Mouse (Mus musculus): ENCODE data around the gene Sema6d. TPM values are rescaled to one million over a fixed set of nuclear protein-coding genes. Genes with fewer than 3 reads are reported as not detected.
"Not testable (repeated sequence)": the region's sequence is repeated elsewhere in the genome, so short reads cannot be mapped to it uniquely, and the experiment has no call there.

The Sema6d gene
- total and polyA plus RNA-seq, 2 experiments from 2014 or later: 22.6 to 64.8 TPM

DNA sequence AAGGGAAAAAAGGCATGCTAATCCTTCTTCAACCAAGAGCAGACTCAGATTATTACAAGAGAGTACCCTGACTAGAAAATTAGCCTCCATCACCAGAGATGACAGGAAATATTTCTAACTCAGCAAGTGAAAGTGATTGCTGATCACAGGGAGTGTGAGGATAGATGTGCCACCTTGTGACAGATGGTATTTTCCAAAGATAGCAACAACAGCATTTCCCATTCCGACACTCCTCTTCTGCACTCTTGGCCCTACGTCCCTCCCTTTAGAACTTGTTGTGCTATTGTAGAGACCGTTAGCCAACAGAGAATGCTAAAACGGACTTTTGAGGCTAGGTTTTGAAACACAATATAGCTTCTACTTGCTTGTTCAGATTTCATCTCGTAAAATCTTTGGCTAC lies 243.1 kb downstream of the Sema6d start:
- no peaks in the 10 kb centered on the region for H3K36me3 ChIP-seq (ENCODE audit: insufficient read depth, low read length)
- no peak overlapping the region for H3K9ac ChIP-seq (replicated peaks; ENCODE audit: low read length, poor library complexity, severe bottlenecking)
- no peak overlapping the region for H3K4me3 ChIP-seq (ENCODE audit: low read depth, low read length)
- no peak overlapping the region for H3K27ac ChIP-seq (ENCODE audit: low read depth, low read length)
- WGBS: 77% methylated on average over 5 of the region's 5 CpGs
- ATAC-seq (ENCODE audit: low FRiP score) (no peak), DNase-seq (ENCODE audit: low spot score) (no peak)
- no peaks in the 10 kb centered on the region for H3K9me3 ChIP-seq (ENCODE audit: low read length)
- H3K4me1 ChIP-seq (ENCODE audit: insufficient read depth, low read length): no peaks in the 10 kb centered on the region
- H3K4me2 ChIP-seq (ENCODE audit: low read depth, low read length, poor library complexity, severe bottlenecking): no peak overlapping the region
- TF ChIP-seq CTCF (IDR thresholded peaks at IDR 0.05): no peak
- no peaks in the 10 kb centered on the region for H3K27me3 ChIP-seq (ENCODE audit: insufficient read depth, low read length)

DNA sequence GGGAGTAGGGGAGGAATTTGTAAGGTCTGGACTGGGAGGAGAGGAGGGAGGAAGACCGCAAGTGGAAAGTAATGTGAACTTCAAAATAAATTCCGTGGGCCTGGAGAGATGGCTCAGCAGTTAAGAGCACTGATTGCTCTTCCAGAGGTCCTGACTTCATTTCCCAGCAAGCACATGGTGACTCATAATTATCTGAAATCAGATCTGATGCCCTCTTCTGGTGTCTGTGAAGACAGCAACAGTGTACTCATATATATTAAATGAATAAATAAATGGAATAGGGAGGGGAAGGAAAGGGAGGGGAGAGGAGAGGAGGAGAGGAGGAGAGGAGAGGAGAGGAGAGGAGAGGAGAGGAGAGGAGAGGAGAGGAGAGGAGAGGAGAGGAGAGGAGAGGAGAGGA lies 244.9 kb downstream of the Sema6d start:
- not testable (repeated sequence) for H3K4me2 ChIP-seq (ENCODE audit: low read depth, low read length, poor library complexity, severe bottlenecking); H3K9ac ChIP-seq (replicated peaks; ENCODE audit: low read length, poor library complexity, severe bottlenecking); H3K9me3 ChIP-seq (ENCODE audit: low read length); H3K27me3 ChIP-seq (ENCODE audit: insufficient read depth, low read length); H3K4me3 ChIP-seq (ENCODE audit: low read depth, low read length); ATAC-seq (ENCODE audit: low FRiP score); H3K36me3 ChIP-seq (ENCODE audit: insufficient read depth, low read length); H3K27ac ChIP-seq (ENCODE audit: low read depth, low read length); H3K4me1 ChIP-seq (ENCODE audit: insufficient read depth, low read length)
- TF ChIP-seq CTCF (IDR thresholded peaks at IDR 0.05): peak; percentile 39
- peak; percentile 20 for DNase-seq (ENCODE audit: low spot score)
- WGBS: 91% methylated on average over 2 of the region's 2 CpGs

DNA sequence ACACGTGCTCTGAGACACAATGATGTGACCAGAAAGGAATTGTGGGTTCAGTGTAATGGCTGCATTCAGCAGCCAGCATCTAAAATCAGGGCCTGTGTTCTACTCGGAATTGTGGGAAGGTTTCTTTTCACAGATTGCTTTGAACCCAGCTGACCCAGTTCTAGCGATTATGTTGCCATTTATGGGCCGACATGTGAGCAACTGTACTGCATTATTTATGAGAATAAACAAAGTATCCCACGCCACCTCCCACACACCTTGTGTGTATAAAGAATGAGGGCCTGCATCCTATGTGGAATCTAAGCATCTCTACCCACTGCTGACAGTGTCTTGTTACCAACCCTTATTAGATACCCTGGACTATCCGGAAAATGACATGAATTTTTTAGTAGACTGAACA lies 248.5 kb downstream of the Sema6d start:
- Histone ChIP-seq H3K9me3 (ENCODE audit: low read length) (no peaks in the 10 kb centered on the region), H3K4me1 (ENCODE audit: insufficient read depth, low read length) (no peaks in the 10 kb centered on the region), H3K4me3 (ENCODE audit: low read depth, low read length) (no peak overlapping the region), H3K9ac (replicated peaks; ENCODE audit: low read length, poor library complexity, severe bottlenecking) (no peak overlapping the region), H3K27me3 (ENCODE audit: insufficient read depth, low read length) (no peaks in the 10 kb centered on the region), H3K36me3 (ENCODE audit: insufficient read depth, low read length) (no peaks in the 10 kb centered on the region), H3K4me2 (ENCODE audit: low read depth, low read length, poor library complexity, severe bottlenecking) (no peak overlapping the region), H3K27ac (ENCODE audit: low read depth, low read length) (no peak overlapping the region)
- 55% methylated on average over 6 of the region's 6 CpGs for WGBS
- ATAC-seq (ENCODE audit: low FRiP score) (no peak), DNase-seq (ENCODE audit: low spot score) (no peak)
- TF ChIP-seq CTCF (IDR thresholded peaks at IDR 0.05): no peak

DNA sequence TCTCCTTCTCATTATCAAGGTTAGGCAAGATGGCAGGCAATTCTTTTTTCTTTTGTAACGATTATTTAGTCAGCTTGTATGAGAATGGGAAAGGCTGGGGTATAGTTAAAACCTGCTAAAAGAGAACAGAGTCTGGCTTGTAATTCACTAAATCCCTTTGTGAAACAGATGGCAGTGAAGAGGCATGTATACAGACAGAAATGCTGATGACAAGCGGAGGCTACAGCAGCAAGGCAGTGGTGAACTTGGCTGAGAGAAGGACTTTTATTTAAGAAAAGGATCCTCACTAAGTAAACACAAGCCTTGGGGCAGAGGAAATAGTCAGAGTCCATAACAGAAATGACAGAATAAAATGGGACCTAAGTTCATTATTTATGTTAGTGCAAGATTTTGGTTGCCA lies 264.4 kb downstream of the Sema6d start:
- Histone ChIP-seq H3K36me3 (ENCODE audit: insufficient read depth, low read length) (no peaks in the 10 kb centered on the region), H3K27me3 (ENCODE audit: insufficient read depth, low read length) (no peaks in the 10 kb centered on the region), H3K4me1 (ENCODE audit: insufficient read depth, low read length) (no peaks in the 10 kb centered on the region), H3K4me2 (ENCODE audit: low read depth, low read length, poor library complexity, severe bottlenecking) (no peak overlapping the region), H3K27ac (ENCODE audit: low read depth, low read length) (no peak overlapping the region), H3K4me3 (ENCODE audit: low read depth, low read length) (no peak overlapping the region), H3K9ac (replicated peaks; ENCODE audit: low read length, poor library complexity, severe bottlenecking) (no peak overlapping the region), H3K9me3 (ENCODE audit: low read length) (no peaks in the 10 kb centered on the region)
- WGBS: 68% methylated on average over 2 of the region's 2 CpGs
- no peak for ATAC-seq (ENCODE audit: low FRiP score)
- TF ChIP-seq CTCF (IDR thresholded peaks at IDR 0.05): no peak
- no peak for DNase-seq (ENCODE audit: low spot score)

DNA sequence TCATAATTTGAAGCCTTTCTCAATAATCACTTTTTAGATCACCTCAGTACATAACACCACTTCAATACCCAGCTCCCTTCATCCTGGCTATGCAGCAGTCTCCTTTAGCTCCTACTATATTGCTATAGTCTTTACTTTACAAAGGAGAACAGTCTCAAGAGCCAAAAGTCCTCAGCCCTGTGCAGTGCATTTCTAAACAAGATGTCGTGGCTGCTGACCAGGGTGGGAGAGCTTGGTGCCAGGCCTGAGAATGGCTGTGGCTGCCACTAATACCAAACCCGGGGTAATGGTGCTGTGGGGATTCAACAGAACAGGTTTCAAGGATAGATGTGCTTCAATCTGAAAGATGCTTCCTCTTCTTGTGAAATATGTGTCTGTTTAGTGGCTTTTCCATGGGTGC lies 264.9 kb downstream of the Sema6d start:
- Histone ChIP-seq H3K9me3 (ENCODE audit: low read length) (no peaks in the 10 kb centered on the region), H3K27ac (ENCODE audit: low read depth, low read length) (no peak overlapping the region), H3K27me3 (ENCODE audit: insufficient read depth, low read length) (no peaks in the 10 kb centered on the region), H3K4me1 (ENCODE audit: insufficient read depth, low read length) (no peaks in the 10 kb centered on the region), H3K9ac (replicated peaks; ENCODE audit: low read length, poor library complexity, severe bottlenecking) (no peak overlapping the region), H3K4me2 (ENCODE audit: low read depth, low read length, poor library complexity, severe bottlenecking) (no peak overlapping the region), H3K36me3 (ENCODE audit: insufficient read depth, low read length) (no peaks in the 10 kb centered on the region), H3K4me3 (ENCODE audit: low read depth, low read length) (no peak overlapping the region)
- 91% methylated on average over 2 of the region's 2 CpGs for WGBS
- no peak for ATAC-seq (ENCODE audit: low FRiP score)
- TF ChIP-seq CTCF (IDR thresholded peaks at IDR 0.05): no peak
- DNase-seq (ENCODE audit: low spot score): no peak

DNA sequence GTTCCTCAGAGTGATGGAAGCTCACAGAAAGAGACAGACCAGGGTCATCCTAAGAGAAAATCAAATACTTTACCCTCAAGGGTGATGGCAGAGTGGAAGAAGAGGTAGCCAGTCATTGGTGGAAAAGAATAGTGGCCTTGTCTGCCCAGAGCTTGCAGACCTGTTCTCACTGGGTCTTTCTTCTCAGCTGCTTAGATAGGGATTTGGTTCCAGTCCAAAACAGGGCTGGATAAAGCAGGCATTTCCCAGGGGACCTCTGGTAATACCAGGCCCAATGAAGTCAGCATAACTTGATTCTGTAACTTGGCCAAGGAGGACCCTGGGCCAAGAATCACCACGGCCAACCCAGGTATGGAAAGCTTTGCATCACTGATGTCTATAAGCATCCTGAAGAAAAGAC lies 279.5 kb downstream of the Sema6d start:
- Histone ChIP-seq H3K9me3 (ENCODE audit: low read length) (no peaks in the 10 kb centered on the region), H3K27ac (ENCODE audit: low read depth, low read length) (no peak overlapping the region), H3K27me3 (ENCODE audit: insufficient read depth, low read length) (no peaks in the 10 kb centered on the region), H3K4me3 (ENCODE audit: low read depth, low read length) (no peak overlapping the region), H3K4me1 (ENCODE audit: insufficient read depth, low read length) (no peaks in the 10 kb centered on the region), H3K4me2 (ENCODE audit: low read depth, low read length, poor library complexity, severe bottlenecking) (no peak overlapping the region), H3K9ac (replicated peaks; ENCODE audit: low read length, poor library complexity, severe bottlenecking) (no peak overlapping the region), H3K36me3 (ENCODE audit: insufficient read depth, low read length) (no peaks in the 10 kb centered on the region)
- ATAC-seq (ENCODE audit: low FRiP score) (no peak), DNase-seq (ENCODE audit: low spot score) (peak; percentile 74)
- 50% methylated on average over 1 of the region's 1 CpGs for WGBS
- TF ChIP-seq CTCF (IDR thresholded peaks at IDR 0.05): no peak

Measured in midbrain, postnatal 0 days (tissue).